23 mouse cellular contexts compared by ENCODE assay signal in genomic region chr12:12756301-12756948, GRCm38 (mm10).
A peak's percentile ranks its signal among the peaks of the same experiment; 100 is the strongest.
DNase-seq lines count a peak whose midpoint lies in the region; ATAC-seq and TF ChIP-seq lines count a peak whose summit lies in the region.
"Had no signal": no experiment of that assay in that cellular context is flagged by ENCODE, and none has a peak within 500 bp of the region (broad histone marks: within the 10 kb centered on the region; RNA-seq: fewer than 3 reads in every experiment).

No protein-coding gene starts in this region.

- H3K9ac ChIP-seq in forebrain, embryonic 15.5 days (replicated peaks): no peak overlapping the region
- no peak overlapping the region for H3K9ac ChIP-seq in kidney, embryonic 14.5 days (ENCODE audit: low read depth, low read length)
- H3K9ac ChIP-seq in kidney, postnatal 0 days (ENCODE audit: low read depth, low read length): no peak overlapping the region
- no peak overlapping the region for H3K9ac ChIP-seq in intestine, embryonic 16.5 days (ENCODE audit: low read depth, low read length)
- H3K9ac ChIP-seq: embryonic facial prominence, embryonic 13.5 days; hindbrain, embryonic 12.5 days; hindbrain, embryonic 15.5 days had no signal

- peaks cover 41% of the 10 kb centered on the region for H3K4me1 ChIP-seq in forebrain, embryonic 10.5 days
- 0 out of 2 replicates have a peak, but pooled peaks cover 8% of the 10 kb centered on the region for H3K4me1 ChIP-seq in forebrain, embryonic 15.5 days
- 0 out of 2 replicates have a peak, but pooled peaks cover 3% of the 10 kb centered on the region for H3K4me1 ChIP-seq in kidney, embryonic 14.5 days (ENCODE audit: control insufficient read depth, insufficient read depth, low read length)
- H3K4me1 ChIP-seq in kidney, postnatal 0 days (replicated peaks; ENCODE audit: insufficient read depth, low read length): no peaks in the 10 kb centered on the region
- H3K4me1 ChIP-seq in intestine, embryonic 16.5 days (ENCODE audit: control insufficient read depth, insufficient read depth, low read length): no peaks in the 10 kb centered on the region; the same call in 1 of the 2 replicates
- H3K4me1 ChIP-seq: hindbrain, embryonic 15.5 days had no signal

- DNase-seq in forebrain, embryonic 10.5 days (ENCODE audit: extremely low spot score, low spot score): no peak
- no peak for DNase-seq in kidney, adult 9 months
- peak; percentile 71 for DNase-seq in kidney, postnatal 0 days (ENCODE audit: low spot score)
- DNase-seq in kidney, postnatal 14 days: no peak
- DNase-seq in gastrocnemius, adult 8-10 months (ENCODE audit: low spot score in 2 of 2): no peak
- DNase-seq: adrenal gland, postnatal 25 days; cerebellum, adult 11-12 months; cerebellum, adult 8-10 months; cerebellum, postnatal 10 days; cerebellum, postnatal 36 days; embryo, embryonic 11 days; gastrocnemius, postnatal 14 days; heart, adult 11 months had no signal

- peak overlapping the region; percentile 60 for H3K27ac ChIP-seq in forebrain, embryonic 10.5 days
- H3K27ac ChIP-seq in forebrain, embryonic 15.5 days (replicated peaks): no peak overlapping the region
- H3K27ac ChIP-seq in kidney, embryonic 14.5 days (ENCODE audit: low read depth, low read length): no peak overlapping the region
- no peak overlapping the region for H3K27ac ChIP-seq in kidney, postnatal 0 days
- H3K27ac ChIP-seq in intestine, embryonic 16.5 days (ENCODE audit: low read length): no peak overlapping the region
- H3K27ac ChIP-seq: embryonic facial prominence, embryonic 10.5 days; embryonic facial prominence, embryonic 13.5 days; hindbrain, embryonic 12.5 days; hindbrain, embryonic 15.5 days had no signal

- WGBS in forebrain, embryonic 10.5 days: 79% methylated on average over 2 of the region's 2 CpGs
- 84% methylated on average over 2 of the region's 2 CpGs for WGBS in forebrain, embryonic 15.5 days
- WGBS in kidney, embryonic 14.5 days: 14% methylated on average over 2 of the region's 2 CpGs
- WGBS in kidney, postnatal 0 days: 21% methylated on average over 2 of the region's 2 CpGs
- 57% methylated on average over 2 of the region's 2 CpGs for WGBS in intestine, embryonic 16.5 days

- no peaks in the 10 kb centered on the region for H3K36me3 ChIP-seq in forebrain, embryonic 10.5 days (replicated peaks)
- no peaks in the 10 kb centered on the region for H3K36me3 ChIP-seq in forebrain, embryonic 15.5 days
- no peaks in the 10 kb centered on the region for H3K36me3 ChIP-seq in kidney, embryonic 14.5 days (ENCODE audit: control insufficient read depth, insufficient read depth, low read length)
- no peaks in the 10 kb centered on the region for H3K36me3 ChIP-seq in kidney, postnatal 0 days (ENCODE audit: insufficient read depth, low read length)
- no peaks in the 10 kb centered on the region for H3K36me3 ChIP-seq in intestine, embryonic 16.5 days (ENCODE audit: control insufficient read depth, insufficient read depth, low read length)
- H3K36me3 ChIP-seq: embryonic facial prominence, embryonic 10.5 days; embryonic facial prominence, embryonic 13.5 days; hindbrain, embryonic 12.5 days; hindbrain, embryonic 15.5 days had no signal

- no peak overlapping the region for H3K4me2 ChIP-seq in forebrain, embryonic 15.5 days (replicated peaks)
- no peak overlapping the region for H3K4me2 ChIP-seq in kidney, embryonic 14.5 days (replicated peaks; ENCODE audit: low read depth, low read length)
- no peak overlapping the region for H3K4me2 ChIP-seq in kidney, postnatal 0 days (ENCODE audit: low read length)
- no peak overlapping the region for H3K4me2 ChIP-seq in intestine, embryonic 16.5 days (ENCODE audit: low read depth, low read length)
- H3K4me2 ChIP-seq: embryonic facial prominence, embryonic 13.5 days; heart, embryonic 11.5 days; hindbrain, embryonic 12.5 days; hindbrain, embryonic 15.5 days had no signal

- ATAC-seq in forebrain, embryonic 15.5 days (replicated peaks): no peak
- ATAC-seq in kidney, embryonic 14.5 days (ENCODE audit: low FRiP score, low TSS enrichment): peak; percentile 93
- peak; percentile 83 for ATAC-seq in kidney, postnatal 0 days (replicated peaks; ENCODE audit: low FRiP score, low read depth)
- peak; percentile 62 for ATAC-seq in intestine, embryonic 16.5 days
- ATAC-seq: forebrain, embryonic 14.5 days had no signal

- no peaks in the 10 kb centered on the region for H3K27me3 ChIP-seq in forebrain, embryonic 10.5 days (ENCODE audit: poor library complexity, severe bottlenecking)
- H3K27me3 ChIP-seq in forebrain, embryonic 15.5 days: no peaks in the 10 kb centered on the region
- H3K27me3 ChIP-seq in kidney, embryonic 14.5 days (ENCODE audit: control insufficient read depth, insufficient read depth, low read length): no peaks in the 10 kb centered on the region; the same call in 1 of the 2 replicates
- no peaks in the 10 kb centered on the region for H3K27me3 ChIP-seq in kidney, postnatal 0 days (ENCODE audit: insufficient read depth, low read length)
- no peaks in the 10 kb centered on the region for H3K27me3 ChIP-seq in intestine, embryonic 16.5 days (replicated peaks; ENCODE audit: control insufficient read depth, insufficient read depth, low read length)
- H3K27me3 ChIP-seq: embryonic facial prominence, embryonic 13.5 days; hindbrain, embryonic 12.5 days; hindbrain, embryonic 15.5 days had no signal

- peak; percentile 42; the same call in 1 of the 2 replicates for TF ChIP-seq CTCF in kidney, postnatal 0 days (IDR thresholded peaks at IDR 0.05; ENCODE audit: low read depth)

- peaks cover 9% of the 10 kb centered on the region for H3K9me3 ChIP-seq in forebrain, embryonic 10.5 days
- no peaks in the 10 kb centered on the region for H3K9me3 ChIP-seq in forebrain, embryonic 15.5 days
- no peaks in the 10 kb centered on the region for H3K9me3 ChIP-seq in kidney, embryonic 14.5 days (ENCODE audit: control insufficient read depth, low read length)
- no peaks in the 10 kb centered on the region; the same call in 1 of the 2 replicates for H3K9me3 ChIP-seq in kidney, postnatal 0 days (replicated peaks; ENCODE audit: low read length)
- H3K9me3 ChIP-seq in intestine, embryonic 16.5 days (ENCODE audit: control insufficient read depth, low read length): no peaks in the 10 kb centered on the region
- H3K9me3 ChIP-seq: embryonic facial prominence, embryonic 13.5 days; hindbrain, embryonic 12.5 days; hindbrain, embryonic 15.5 days had no signal

- no peak overlapping the region for H3K4me3 ChIP-seq in forebrain, embryonic 10.5 days
- H3K4me3 ChIP-seq in forebrain, embryonic 15.5 days: no peak overlapping the region
- H3K4me3 ChIP-seq in kidney, embryonic 14.5 days (ENCODE audit: low read length): no peak overlapping the region
- H3K4me3 ChIP-seq in kidney, postnatal 0 days (replicated peaks; ENCODE audit: low read depth, low read length): no peak overlapping the region
- no peak overlapping the region for H3K4me3 ChIP-seq in intestine, embryonic 16.5 days (ENCODE audit: low read length)
- H3K4me3 ChIP-seq: embryonic facial prominence, embryonic 10.5 days; embryonic facial prominence, embryonic 13.5 days; erythroblast, embryonic 14.5 days; hindbrain, embryonic 12.5 days; hindbrain, embryonic 15.5 days had no signal
